Mouse (Mus musculus): ENCODE measurements around the gene Kcnc1. TPM values are rescaled to one million over a fixed set of nuclear protein-coding genes. Genes with fewer than 3 reads are reported as not detected.

Gene Kcnc1
- polyA plus RNA-seq, 1 experiment, result 47.6 TPM

- 92% methylated on average over 1 of the region's 1 CpGs for WGBS
- peaks cover 5% of the 10 kb centered on the region for H3K4me1 ChIP-seq (ENCODE audit: control insufficient read depth, insufficient read depth, low read length)
- no peak overlapping the region for H3K27ac ChIP-seq (ENCODE audit: insufficient read depth, low read depth, low read length)
- H3K4me3 ChIP-seq (ENCODE audit: insufficient read depth, low read depth, low read length), result no peak overlapping the region
- TF ChIP-seq CTCF (IDR thresholded peaks at IDR 0.05; ENCODE audit: insufficient read depth, low read depth, low read length) (no peak), POLR2A (IDR thresholded peaks at IDR 0.05; ENCODE audit: insufficient read depth, low read depth, low read length) (no peak)
These were observed 30.5 kb upstream of the Kcnc1 start for GRCm38 (mm10) chr7:46365810-46366209.

- 86% methylated on average over 4 of the region's 4 CpGs for WGBS
- Histone ChIP-seq H3K4me1 (ENCODE audit: control insufficient read depth, insufficient read depth, low read length) (no peaks in the 10 kb centered on the region), H3K27ac (ENCODE audit: insufficient read depth, low read depth, low read length) (no peak overlapping the region), H3K4me3 (ENCODE audit: insufficient read depth, low read depth, low read length) (no peak overlapping the region)
- TF ChIP-seq POLR2A (IDR thresholded peaks at IDR 0.05; ENCODE audit: insufficient read depth, low read depth, low read length) (no peak), CTCF (IDR thresholded peaks at IDR 0.05; ENCODE audit: insufficient read depth, low read depth, low read length) (no peak)
These were observed 25.2 kb upstream of the Kcnc1 start for GRCm38 (mm10) chr7:46371104-46371503.

GRCm38 (mm10) chr7:46376172-46377007 is 19.9 kb upstream of the Kcnc1 start, which contains the start of gene Myod1:
TSS of gene Myod1 (plus strand) at chr7:46376474.
- Histone ChIP-seq H3K4me1 (ENCODE audit: control insufficient read depth, insufficient read depth, low read length) (peaks cover 14% of the 10 kb centered on the region), H3K4me3 (ENCODE audit: insufficient read depth, low read depth, low read length) (no peak within 1 kb of the TSS), H3K27ac (ENCODE audit: insufficient read depth, low read depth, low read length) (no peak within 1 kb of the TSS)
- TF ChIP-seq CTCF (IDR thresholded peaks at IDR 0.05; ENCODE audit: insufficient read depth, low read depth, low read length) (no peak), POLR2A (IDR thresholded peaks at IDR 0.05; ENCODE audit: insufficient read depth, low read depth, low read length) (no peak)
- 4% methylated on average over 44 of the region's 44 CpGs for WGBS

- H3K4me3 ChIP-seq (ENCODE audit: insufficient read depth, low read depth, low read length), result no peak overlapping the region
These were observed 19.3 kb upstream of the Kcnc1 start for GRCm38 (mm10) chr7:46377008-46377346.

GRCm38 (mm10) chr7:46378123-46378522 is 18.2 kb upstream of the Kcnc1 start:
- WGBS, result 3% methylated on average over 22 of the region's 22 CpGs
- TF ChIP-seq CTCF (IDR thresholded peaks at IDR 0.05; ENCODE audit: insufficient read depth, low read depth, low read length), result no peak
- no peak for TF ChIP-seq POLR2A (IDR thresholded peaks at IDR 0.05; ENCODE audit: insufficient read depth, low read depth, low read length)
- H3K27ac ChIP-seq (ENCODE audit: insufficient read depth, low read depth, low read length), result no peak overlapping the region
- no peak overlapping the region for H3K4me3 ChIP-seq (ENCODE audit: insufficient read depth, low read depth, low read length)
- peaks cover 14% of the 10 kb centered on the region for H3K4me1 ChIP-seq (ENCODE audit: control insufficient read depth, insufficient read depth, low read length)

More at GRCm38 (mm10) chr7:46377008-46377346, 19.3 kb upstream of the Kcnc1 start:
- no peak for TF ChIP-seq CTCF (IDR thresholded peaks at IDR 0.05; ENCODE audit: insufficient read depth, low read depth, low read length)
- no peak for TF ChIP-seq POLR2A (IDR thresholded peaks at IDR 0.05; ENCODE audit: insufficient read depth, low read depth, low read length)
- no peak overlapping the region for H3K27ac ChIP-seq (ENCODE audit: insufficient read depth, low read depth, low read length)
- WGBS, result 2% methylated on average over 33 of the region's 33 CpGs
- H3K4me1 ChIP-seq (ENCODE audit: control insufficient read depth, insufficient read depth, low read length), result peaks cover 14% of the 10 kb centered on the region

GRCm38 (mm10) chr7:46378983-46379382 is 17.3 kb upstream of the Kcnc1 start:
- TF ChIP-seq CTCF (IDR thresholded peaks at IDR 0.05; ENCODE audit: insufficient read depth, low read depth, low read length) (peak; percentile 75), POLR2A (IDR thresholded peaks at IDR 0.05; ENCODE audit: insufficient read depth, low read depth, low read length) (no peak)
- H3K4me1 ChIP-seq (ENCODE audit: control insufficient read depth, insufficient read depth, low read length), result peaks cover 14% of the 10 kb centered on the region
- no peak overlapping the region for H3K27ac ChIP-seq (ENCODE audit: insufficient read depth, low read depth, low read length)
- WGBS, result 10% methylated on average over 16 of the region's 16 CpGs
- H3K4me3 ChIP-seq (ENCODE audit: insufficient read depth, low read depth, low read length), result no peak overlapping the region

GRCm38 (mm10) chr7:46380625-46381024 is 15.7 kb upstream of the Kcnc1 start:
- WGBS, result 72% methylated on average over 9 of the region's 9 CpGs
- peaks cover 14% of the 10 kb centered on the region for H3K4me1 ChIP-seq (ENCODE audit: control insufficient read depth, insufficient read depth, low read length)
- no peak for TF ChIP-seq POLR2A (IDR thresholded peaks at IDR 0.05; ENCODE audit: insufficient read depth, low read depth, low read length)
- no peak for TF ChIP-seq CTCF (IDR thresholded peaks at IDR 0.05; ENCODE audit: insufficient read depth, low read depth, low read length)

GRCm38 (mm10) chr7:46387430-46387829 is 8.9 kb upstream of the Kcnc1 start:
- WGBS, result 92% methylated on average over 3 of the region's 3 CpGs
- no peak for TF ChIP-seq CTCF (IDR thresholded peaks at IDR 0.05; ENCODE audit: insufficient read depth, low read depth, low read length)
- TF ChIP-seq POLR2A (IDR thresholded peaks at IDR 0.05; ENCODE audit: insufficient read depth, low read depth, low read length), result no peak

More at GRCm38 (mm10) chr7:46380625-46381024, 15.7 kb upstream of the Kcnc1 start:
- Histone ChIP-seq H3K27ac (ENCODE audit: insufficient read depth, low read depth, low read length) (no peak overlapping the region), H3K4me3 (ENCODE audit: insufficient read depth, low read depth, low read length) (no peak overlapping the region)

GRCm38 (mm10) chr7:46389456-46390085 is 6.7 kb upstream of the Kcnc1 start:
- no peak overlapping the region for H3K4me3 ChIP-seq (ENCODE audit: insufficient read depth, low read depth, low read length)
- 82% methylated on average over 10 of the region's 10 CpGs for WGBS
- peaks cover 8% of the 10 kb centered on the region for H3K4me1 ChIP-seq (ENCODE audit: control insufficient read depth, insufficient read depth, low read length)
- TF ChIP-seq CTCF (IDR thresholded peaks at IDR 0.05; ENCODE audit: insufficient read depth, low read depth, low read length) (no peak), POLR2A (IDR thresholded peaks at IDR 0.05; ENCODE audit: insufficient read depth, low read depth, low read length) (no peak)
- no peak overlapping the region for H3K27ac ChIP-seq (ENCODE audit: insufficient read depth, low read depth, low read length)

More at GRCm38 (mm10) chr7:46387430-46387829, 8.9 kb upstream of the Kcnc1 start:
- H3K4me3 ChIP-seq (ENCODE audit: insufficient read depth, low read depth, low read length), result no peak overlapping the region
- no peak overlapping the region for H3K27ac ChIP-seq (ENCODE audit: insufficient read depth, low read depth, low read length)
- peaks cover 5% of the 10 kb centered on the region; the same call in 1 of the 2 replicates for H3K4me1 ChIP-seq (ENCODE audit: control insufficient read depth, insufficient read depth, low read length)

Measured in olfactory bulb, adult 2 months (tissue).